Mouse (Mus musculus): Measurements from ENCODE around the gene Plppr3. TPM values are rescaled to one million over a fixed set of nuclear protein-coding genes. Genes with fewer than 3 reads are reported as not detected.

Plppr3 gene
- polyA plus RNA-seq, 1 experiment from 2014 or later: 290 TPM

GRCm38 (mm10) chr10:79840644-79841551 is 33.5 kb downstream of the Plppr3 start:
- 3% methylated on average over 24 of the region's 24 CpGs for WGBS
- Histone ChIP-seq H3K9me3 (replicated peaks) (no peaks in the 10 kb centered on the region), H3K27ac (peak overlapping the region; percentile 49), H3K9ac (peak overlapping the region; percentile 58), H3K4me3 (peak overlapping the region; percentile 36), H3K4me2 (peak overlapping the region; percentile 67), H3K27me3 (0 out of 2 replicates have a peak, but pooled peaks cover 3% of the 10 kb centered on the region), H3K36me3 (ENCODE audit: poor library complexity, severe bottlenecking) (no peaks in the 10 kb centered on the region), H3K4me1 (peaks cover 27% of the 10 kb centered on the region)
- ATAC-seq: peak; percentile 80

DNA sequence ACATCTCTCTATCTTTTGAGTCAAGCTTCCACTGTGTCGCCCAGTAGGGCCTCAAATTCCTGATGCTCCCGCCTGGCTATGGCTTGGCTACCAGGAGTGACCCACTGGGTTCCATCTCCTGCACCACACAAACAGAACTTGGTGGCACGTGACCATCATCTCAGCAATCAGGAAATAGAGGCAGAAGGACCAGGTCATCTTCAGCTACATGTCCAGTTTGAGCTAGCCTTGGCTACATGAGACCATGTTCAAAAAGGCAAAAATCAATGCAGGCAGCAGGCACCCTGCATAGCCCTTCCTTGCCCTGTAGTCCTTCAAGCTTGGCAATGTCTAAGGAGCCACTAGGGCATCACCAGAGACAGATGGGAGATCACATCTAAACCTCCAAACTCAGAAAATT is 34.3 kb downstream of the Plppr3 start:
- H3K4me1 ChIP-seq: peaks cover 27% of the 10 kb centered on the region
- no peak overlapping the region for H3K9ac ChIP-seq
- 0 out of 2 replicates have a peak, but pooled peaks cover 3% of the 10 kb centered on the region for H3K27me3 ChIP-seq
- H3K9me3 ChIP-seq (replicated peaks): no peaks in the 10 kb centered on the region
- H3K4me2 ChIP-seq: peak overlapping the region; percentile 67
- no peak for ATAC-seq
- H3K4me3 ChIP-seq: no peak overlapping the region; the same call in 1 of the 2 replicates
- H3K27ac ChIP-seq: peak overlapping the region; percentile 49
- WGBS: 92% methylated on average over 3 of the region's 3 CpGs
- H3K36me3 ChIP-seq (ENCODE audit: poor library complexity, severe bottlenecking): no peaks in the 10 kb centered on the region

DNA sequence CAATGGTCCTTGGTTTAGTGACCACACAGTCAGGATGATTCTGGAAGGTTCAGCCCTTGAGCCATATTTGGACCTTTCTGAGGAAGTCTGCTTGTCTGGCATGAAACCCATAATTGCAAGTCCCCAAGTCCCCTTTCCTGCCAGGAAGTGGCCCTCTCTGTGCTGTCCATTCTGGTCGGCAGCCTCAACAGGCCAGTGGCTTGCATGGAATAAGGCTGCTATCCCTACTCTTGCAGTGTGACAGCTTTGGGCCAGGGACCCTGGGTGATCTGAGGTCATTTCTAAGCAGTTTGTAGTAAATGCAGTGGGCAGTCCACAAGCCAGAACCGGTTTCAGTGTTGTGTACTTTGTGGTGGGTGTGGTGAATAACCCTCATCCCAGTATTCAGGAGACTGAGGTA is 36.3 kb downstream of the Plppr3 start:
- Histone ChIP-seq H3K27me3 (0 out of 2 replicates have a peak, but pooled peaks cover 3% of the 10 kb centered on the region), H3K9ac (no peak overlapping the region), H3K4me1 (peaks cover 19% of the 10 kb centered on the region), H3K4me2 (no peak overlapping the region), H3K9me3 (replicated peaks) (no peaks in the 10 kb centered on the region), H3K27ac (no peak overlapping the region), H3K36me3 (ENCODE audit: poor library complexity, severe bottlenecking) (no peaks in the 10 kb centered on the region), H3K4me3 (no peak overlapping the region)
- WGBS: 76% methylated on average over 2 of the region's 2 CpGs
- no peak for ATAC-seq

DNA sequence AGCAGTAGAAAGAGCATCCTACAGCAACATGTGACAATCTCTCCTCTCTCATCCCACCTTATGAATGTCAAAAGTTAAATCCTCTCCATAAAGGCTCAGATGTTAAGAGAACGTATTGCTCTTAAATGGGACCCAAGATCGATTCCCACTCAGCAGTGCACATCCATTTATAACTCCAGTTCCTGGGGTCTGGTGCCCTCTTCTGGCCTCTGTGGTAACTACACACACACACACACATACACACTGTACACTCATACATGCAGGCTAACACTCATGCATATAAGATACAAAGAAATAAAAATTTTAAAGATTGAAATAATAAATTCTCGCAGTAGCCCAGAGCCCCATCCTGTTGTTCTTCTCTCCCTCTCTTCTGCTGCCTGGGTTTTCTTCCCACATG is 37.5 kb downstream of the Plppr3 start:
- H3K9ac ChIP-seq: no peak overlapping the region
- no peaks in the 10 kb centered on the region for H3K36me3 ChIP-seq (ENCODE audit: poor library complexity, severe bottlenecking)
- H3K27me3 ChIP-seq: 0 out of 2 replicates have a peak, but pooled peaks cover 3% of the 10 kb centered on the region
- 99% methylated on average over 3 of the region's 3 CpGs for WGBS
- H3K9me3 ChIP-seq (replicated peaks): no peaks in the 10 kb centered on the region
- no peak overlapping the region for H3K4me3 ChIP-seq
- H3K27ac ChIP-seq: no peak overlapping the region
- H3K4me2 ChIP-seq: no peak overlapping the region
- ATAC-seq: no peak
- H3K4me1 ChIP-seq: peaks cover 11% of the 10 kb centered on the region

- no peak overlapping the region for H3K4me3 ChIP-seq
- 28% methylated on average over 9 of the region's 9 CpGs for WGBS
- no peaks in the 10 kb centered on the region for H3K36me3 ChIP-seq (ENCODE audit: poor library complexity, severe bottlenecking)
- H3K9me3 ChIP-seq (replicated peaks): no peaks in the 10 kb centered on the region
- H3K4me2 ChIP-seq: no peak overlapping the region
- no peak overlapping the region; the same call in 1 of the 2 replicates for H3K9ac ChIP-seq
- no peak overlapping the region for H3K27ac ChIP-seq
- ATAC-seq: peak; percentile 77
- no peaks in the 10 kb centered on the region for H3K4me1 ChIP-seq
- 0 out of 2 replicates have a peak, but pooled peaks cover 3% of the 10 kb centered on the region for H3K27me3 ChIP-seq
These were observed 39.5 kb downstream of the Plppr3 start for GRCm38 (mm10) chr10:79834769-79835398.

GRCm38 (mm10) chr10:79832786-79833181 is 41.6 kb downstream of the Plppr3 start:
- Histone ChIP-seq H3K4me1 (no peaks in the 10 kb centered on the region), H3K4me2 (no peak overlapping the region), H3K4me3 (no peak overlapping the region), H3K36me3 (ENCODE audit: poor library complexity, severe bottlenecking) (no peaks in the 10 kb centered on the region), H3K9me3 (replicated peaks) (no peaks in the 10 kb centered on the region), H3K27ac (no peak overlapping the region), H3K9ac (0 out of 2 replicates have a peak overlapping the region, but pooled peaks have one; percentile 12), H3K27me3 (no peaks in the 10 kb centered on the region)
- ATAC-seq: no peak
- 79% methylated on average over 9 of the region's 9 CpGs for WGBS

DNA sequence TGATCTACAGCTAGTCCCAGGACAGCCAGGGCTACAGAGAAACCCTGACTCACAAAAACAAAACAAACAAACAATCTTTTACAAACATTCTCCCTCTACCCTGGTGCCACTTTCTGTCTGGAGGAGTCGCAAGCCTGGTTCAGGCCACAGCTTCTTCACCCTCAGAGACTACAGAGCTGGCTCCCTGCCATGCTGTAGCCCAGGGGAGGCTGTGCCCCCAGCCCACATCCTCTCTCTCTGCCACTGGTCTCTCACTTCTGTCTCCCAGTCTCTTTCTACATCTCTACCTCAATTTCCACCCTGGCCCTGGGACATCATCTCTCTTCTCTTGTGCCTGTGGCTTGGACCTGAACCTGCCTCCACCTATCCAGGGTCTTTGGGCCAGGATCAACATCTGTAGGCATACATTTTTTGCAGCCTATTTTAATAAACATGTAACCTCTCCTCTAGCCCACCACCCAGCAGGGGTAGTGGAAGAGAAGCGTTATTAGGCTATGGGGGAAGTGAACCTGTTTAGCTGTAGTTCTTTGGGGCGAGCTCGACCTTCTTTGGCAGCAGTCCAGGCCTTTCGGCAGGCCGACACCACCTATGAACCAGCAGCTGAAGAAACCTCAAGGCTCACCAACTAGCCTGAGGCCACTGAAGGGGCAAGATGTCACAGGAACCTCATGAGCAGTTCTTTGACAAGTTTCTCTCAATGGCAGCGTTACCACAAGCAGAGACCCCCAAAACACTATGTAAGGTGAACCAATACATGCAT is 42.2 kb downstream of the Plppr3 start:
- 74% methylated on average over 7 of the region's 7 CpGs for WGBS
- no peak for ATAC-seq
- Histone ChIP-seq H3K4me1 (no peaks in the 10 kb centered on the region), H3K9ac (0 out of 2 replicates have a peak overlapping the region, but pooled peaks have one; percentile 12), H3K4me2 (no peak overlapping the region), H3K4me3 (no peak overlapping the region), H3K27ac (no peak overlapping the region), H3K27me3 (no peaks in the 10 kb centered on the region), H3K9me3 (replicated peaks) (no peaks in the 10 kb centered on the region), H3K36me3 (ENCODE audit: poor library complexity, severe bottlenecking) (no peaks in the 10 kb centered on the region)

DNA sequence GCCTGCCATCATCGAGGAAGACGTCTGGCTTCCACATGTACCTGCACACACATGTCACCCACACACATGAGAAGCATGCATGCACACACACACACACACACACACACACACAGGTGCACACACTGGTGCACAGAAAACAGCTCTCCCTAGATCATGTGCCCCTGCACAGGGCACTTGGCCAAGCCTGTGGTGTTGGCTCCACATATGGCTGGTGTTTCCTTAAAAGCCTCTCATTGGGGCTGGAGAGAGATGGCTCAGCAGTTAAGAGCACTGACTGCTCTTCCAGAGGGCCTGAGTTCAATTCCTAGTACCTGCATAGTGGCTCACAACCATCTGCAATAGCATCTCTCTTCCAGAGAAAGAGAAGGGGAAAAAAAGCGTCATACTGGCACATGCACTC is 42.9 kb downstream of the Plppr3 start:
- Histone ChIP-seq H3K27me3 (no peaks in the 10 kb centered on the region), H3K9me3 (replicated peaks) (no peaks in the 10 kb centered on the region), H3K4me2 (no peak overlapping the region), H3K4me1 (no peaks in the 10 kb centered on the region), H3K27ac (no peak overlapping the region), H3K36me3 (ENCODE audit: poor library complexity, severe bottlenecking) (no peaks in the 10 kb centered on the region), H3K4me3 (no peak overlapping the region), H3K9ac (no peak overlapping the region)
- 92% methylated on average over 3 of the region's 3 CpGs for WGBS
- ATAC-seq: no peak

- 76% methylated on average over 6 of the region's 6 CpGs for WGBS
These were observed 50.0 kb downstream of the Plppr3 start for GRCm38 (mm10) chr10:79824413-79824812.

DNA sequence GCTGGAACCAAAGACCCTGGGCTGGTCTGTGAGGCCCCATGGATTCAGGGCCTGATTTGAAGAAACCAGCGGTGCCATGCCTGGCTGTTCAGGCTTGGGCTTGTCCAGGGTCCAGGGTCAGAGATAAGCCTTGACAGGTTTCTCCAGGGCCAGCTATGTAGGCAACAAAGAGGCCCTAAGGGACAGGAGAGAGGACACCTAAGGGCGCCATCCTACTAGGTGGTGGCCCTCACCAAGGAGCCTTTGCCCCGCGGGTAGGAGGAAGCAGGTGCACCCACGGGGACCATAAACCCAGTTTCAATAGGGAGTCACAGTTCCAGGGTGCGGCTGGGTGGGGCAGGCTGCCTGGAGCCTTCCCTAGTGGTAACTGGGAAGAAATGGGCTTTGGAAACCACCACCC is 51.4 kb downstream of the Plppr3 start:
- Histone ChIP-seq H3K4me1 (peaks cover 9% of the 10 kb centered on the region), H3K27me3 (no peaks in the 10 kb centered on the region), H3K36me3 (ENCODE audit: poor library complexity, severe bottlenecking) (peaks cover 33% of the 10 kb centered on the region), H3K9ac (0 out of 2 replicates have a peak overlapping the region, but pooled peaks have one; percentile 16), H3K27ac (no peak overlapping the region), H3K4me2 (no peak overlapping the region), H3K9me3 (replicated peaks) (no peaks in the 10 kb centered on the region), H3K4me3 (no peak overlapping the region)
- ATAC-seq: no peak
- 88% methylated on average over 6 of the region's 6 CpGs for WGBS

More at GRCm38 (mm10) chr10:79824413-79824812, 50.0 kb downstream of the Plppr3 start:
- peaks cover 9% of the 10 kb centered on the region for H3K4me1 ChIP-seq
- H3K4me2 ChIP-seq: no peak overlapping the region
- no peaks in the 10 kb centered on the region for H3K27me3 ChIP-seq
- H3K36me3 ChIP-seq (ENCODE audit: poor library complexity, severe bottlenecking): peaks cover 19% of the 10 kb centered on the region
- H3K9me3 ChIP-seq (replicated peaks): no peaks in the 10 kb centered on the region
- ATAC-seq: no peak
- H3K4me3 ChIP-seq: no peak overlapping the region
- no peak overlapping the region for H3K27ac ChIP-seq
- no peak overlapping the region for H3K9ac ChIP-seq

DNA sequence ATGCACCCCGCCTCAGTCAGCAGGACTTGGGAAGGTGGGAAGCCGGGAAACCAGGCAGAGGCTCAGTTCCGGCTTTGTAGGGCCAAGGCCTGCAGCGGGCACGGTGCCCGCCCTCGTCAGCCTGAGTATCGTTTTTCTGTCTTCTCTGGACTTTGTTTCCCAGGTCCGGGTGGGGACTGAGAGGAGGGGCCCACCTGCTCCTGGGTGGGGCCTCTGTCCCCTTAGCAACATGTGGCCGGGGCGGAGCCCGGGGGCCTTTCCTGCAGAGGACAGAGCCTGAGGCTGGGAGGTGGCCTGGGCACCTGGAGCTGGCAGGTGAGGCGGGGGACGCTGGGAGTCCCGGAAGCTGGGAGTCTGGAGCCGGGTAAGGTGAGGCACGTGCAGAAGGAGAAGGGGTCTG is 52.1 kb downstream of the Plppr3 start:
- WGBS: 41% methylated on average over 17 of the region's 17 CpGs

More for the DNA sequence above, 52.1 kb downstream of the Plppr3 start:
- peaks cover 40% of the 10 kb centered on the region for H3K36me3 ChIP-seq (ENCODE audit: poor library complexity, severe bottlenecking)
- H3K4me3 ChIP-seq: no peak overlapping the region
- peak overlapping the region; percentile 22; the same call in 1 of the 2 replicates for H3K9ac ChIP-seq
- ATAC-seq: no peak
- no peak overlapping the region for H3K27ac ChIP-seq
- peaks cover 9% of the 10 kb centered on the region for H3K4me1 ChIP-seq
- no peak overlapping the region for H3K4me2 ChIP-seq
- H3K9me3 ChIP-seq (replicated peaks): no peaks in the 10 kb centered on the region
- no peaks in the 10 kb centered on the region for H3K27me3 ChIP-seq
